Mouse (Mus musculus): ENCODE data around the gene Ryr2.

DNA sequence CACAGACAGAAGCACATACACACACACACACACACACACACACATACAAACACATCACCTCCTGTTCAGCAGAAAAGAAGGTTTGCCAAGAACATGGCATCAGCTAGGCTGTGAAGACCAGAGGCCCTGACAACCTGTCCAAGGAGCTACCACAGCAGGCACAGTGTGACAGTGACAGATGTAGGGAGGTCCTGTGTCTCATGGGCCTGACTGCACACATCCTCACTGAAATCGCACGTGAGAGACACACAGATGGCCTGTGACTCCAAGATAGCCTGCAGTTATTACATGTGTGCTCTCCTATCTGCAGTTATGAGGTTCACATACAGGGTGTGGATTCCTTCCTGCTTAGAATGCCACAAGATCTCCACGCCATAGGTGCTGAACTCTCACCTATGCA lies 182.0 kb downstream of the Ryr2 start:
- TF ChIP-seq CTCF (IDR thresholded peaks at IDR 0.05) (no peak), EP300 (IDR thresholded peaks at IDR 0.05; ENCODE audit: insufficient read depth, low read depth, low read length) (no peak)
